ENCODE assay signal across 9 mouse cellular contexts in the genomic region with DNA sequence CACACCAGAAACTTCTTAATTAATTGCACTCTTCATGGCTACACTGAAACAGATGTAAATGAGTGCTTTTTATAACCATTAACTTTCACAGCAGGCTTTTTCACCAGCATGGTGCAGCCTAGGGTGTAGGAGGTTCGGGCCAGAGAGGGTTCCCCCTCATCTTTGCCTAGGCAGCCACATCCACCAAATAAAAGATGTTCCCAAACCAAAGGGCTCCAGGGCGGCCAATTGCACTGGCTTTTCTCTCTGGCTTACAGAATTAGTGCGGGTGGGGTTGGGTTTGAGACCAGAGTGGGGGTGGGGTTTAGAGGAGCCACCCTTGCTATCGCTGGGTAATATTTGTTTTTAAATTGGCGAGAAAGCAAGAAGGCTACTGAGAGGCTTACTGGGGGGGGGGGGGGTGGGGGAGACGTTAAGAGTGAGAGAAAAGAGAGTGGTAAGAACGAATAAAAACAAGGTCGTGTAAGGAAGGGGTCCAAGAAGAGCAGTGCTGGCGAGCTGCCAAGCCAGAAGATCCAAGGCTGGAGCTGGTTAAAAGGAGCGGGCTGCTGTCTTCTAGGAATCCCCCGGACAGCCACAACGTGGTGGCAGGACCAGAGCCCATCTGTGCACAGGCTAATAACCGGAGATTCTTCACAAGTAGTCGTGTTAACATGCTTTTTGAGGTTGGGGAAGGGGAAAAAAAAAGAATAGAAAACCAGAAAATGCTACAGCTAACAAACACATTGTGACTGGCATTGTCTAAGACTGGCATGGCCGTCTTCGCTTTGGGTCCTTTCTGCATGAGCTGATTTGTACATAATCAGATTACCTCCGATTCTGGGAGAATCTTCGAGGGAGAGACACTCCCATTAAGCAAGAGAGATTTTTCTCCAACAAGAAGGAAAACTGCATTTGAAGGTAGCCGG.
A peak's percentile ranks its signal among the peaks of the same experiment; 100 is the strongest.
DNase-seq lines count a peak whose midpoint lies in the region; ATAC-seq and TF ChIP-seq lines count a peak whose summit lies in the region.
"Had no signal": no experiment of that assay in that cellular context is flagged by ENCODE, and none has a peak within 500 bp of the region (broad histone marks: within the 10 kb centered on the region; RNA-seq: fewer than 3 reads in every experiment).

No protein-coding gene starts in this region.

- no peak overlapping the region for H3K4me3 ChIP-seq in heart, embryonic 15.5 days
- peak overlapping the region; percentile 10; the same call in 1 of the 2 replicates for H3K4me3 ChIP-seq in forebrain, embryonic 14.5 days (ENCODE audit: low read depth, low read length)
- H3K4me3 ChIP-seq in midbrain, embryonic 11.5 days (ENCODE audit: low read depth, low read length), result peak overlapping the region; percentile 10; the same call in 1 of the 2 replicates

- H3K9me3 ChIP-seq in heart, embryonic 15.5 days (replicated peaks), result no peaks in the 10 kb centered on the region
- no peaks in the 10 kb centered on the region for H3K9me3 ChIP-seq in forebrain, embryonic 14.5 days (replicated peaks; ENCODE audit: control insufficient read depth, low read length)
- H3K9me3 ChIP-seq in midbrain, embryonic 11.5 days (ENCODE audit: control insufficient read depth, low read length), result no peaks in the 10 kb centered on the region

- H3K27ac ChIP-seq in heart, embryonic 15.5 days, result no peak overlapping the region
- 0 out of 2 replicates have a peak overlapping the region, but pooled peaks have one; percentile 33 for H3K27ac ChIP-seq in forebrain, embryonic 14.5 days (ENCODE audit: low read depth, low read length)
- H3K27ac ChIP-seq in midbrain, embryonic 11.5 days (ENCODE audit: low read depth, low read length), result no peak overlapping the region

- H3K4me2 ChIP-seq in heart, embryonic 15.5 days, result peak overlapping the region; percentile 41
- H3K4me2 ChIP-seq in forebrain, embryonic 14.5 days (ENCODE audit: low read length), result peak overlapping the region; percentile 48
- peak overlapping the region; percentile 39 for H3K4me2 ChIP-seq in midbrain, embryonic 11.5 days

- 0 out of 2 replicates have a peak, but pooled peaks cover 3% of the 10 kb centered on the region for H3K4me1 ChIP-seq in heart, embryonic 15.5 days (replicated peaks)
- H3K4me1 ChIP-seq in forebrain, embryonic 14.5 days (ENCODE audit: control insufficient read depth, insufficient read depth, low read length), result peaks cover 10% of the 10 kb centered on the region
- peaks cover 7% of the 10 kb centered on the region for H3K4me1 ChIP-seq in midbrain, embryonic 11.5 days (ENCODE audit: control insufficient read depth, insufficient read depth, low read length)

- 27% methylated on average over 19 of the region's 19 CpGs for WGBS in heart, embryonic 15.5 days
- 9% methylated on average over 18 of the region's 19 CpGs for WGBS in forebrain, embryonic 14.5 days
- 11% methylated on average over 19 of the region's 19 CpGs for WGBS in midbrain, embryonic 11.5 days

- no peak for ATAC-seq in heart, embryonic 15.5 days (replicated peaks; ENCODE audit: insufficient number of reproducible peaks, insufficient read depth, low FRiP score, low read depth)
- ATAC-seq in forebrain, embryonic 14.5 days, result peak; percentile 77
- peak; percentile 67 for ATAC-seq in midbrain, embryonic 11.5 days (ENCODE audit: low FRiP score)
- no peak for ATAC-seq in inflammation-experienced regulatory T-cells, adult 6 months

- no peaks in the 10 kb centered on the region for H3K27me3 ChIP-seq in heart, embryonic 15.5 days
- H3K27me3 ChIP-seq in forebrain, embryonic 14.5 days (replicated peaks; ENCODE audit: control insufficient read depth, insufficient read depth, low read length), result 0 out of 2 replicates have a peak, but pooled peaks cover 5% of the 10 kb centered on the region
- H3K27me3 ChIP-seq in midbrain, embryonic 11.5 days (ENCODE audit: control insufficient read depth, insufficient read depth, low read length), result no peaks in the 10 kb centered on the region

- DNase-seq in heart, adult 11 months, result no peak
- peak; percentile 81 for DNase-seq in brain, embryonic 14.5 days (ENCODE audit: low read depth)
- peak; percentile 72 for DNase-seq in forebrain, embryonic 14.5 days (ENCODE audit: low spot score)
- no peak for DNase-seq in midbrain, embryonic 11.5 days (ENCODE audit: low spot score, missing footprints)
- DNase-seq in thymus, postnatal 4 days, result no peak
- no peak for DNase-seq in cerebellum, adult 11-12 months
- DNase-seq: thymus, adult 2 months had no signal

- TF ChIP-seq POLR2A in brain, embryonic 14.5 days (IDR thresholded peaks at IDR 0.05; ENCODE audit: borderline replicate concordance, extremely low read depth, insufficient read depth, insufficient read length, poor library complexity, severe bottlenecking), result no peak

- no peaks in the 10 kb centered on the region for H3K36me3 ChIP-seq in heart, embryonic 15.5 days
- H3K36me3 ChIP-seq in forebrain, embryonic 14.5 days (ENCODE audit: control insufficient read depth, insufficient read depth, low read length), result no peaks in the 10 kb centered on the region
- no peaks in the 10 kb centered on the region for H3K36me3 ChIP-seq in midbrain, embryonic 11.5 days (ENCODE audit: control insufficient read depth, insufficient read depth, low read length)

- TF ChIP-seq CTCF in brain, embryonic 14.5 days (IDR thresholded peaks at IDR 0.05; ENCODE audit: borderline replicate concordance, extremely low read depth, insufficient read depth, insufficient read length), result no peak

- H3K9ac ChIP-seq in heart, embryonic 15.5 days, result no peak overlapping the region
- peak overlapping the region; percentile 41; the same call in 1 of the 2 replicates for H3K9ac ChIP-seq in forebrain, embryonic 14.5 days (ENCODE audit: low read length)
- H3K9ac ChIP-seq in midbrain, embryonic 11.5 days (ENCODE audit: low read length), result peak overlapping the region; percentile 18; the same call in 1 of the 2 replicates

Comparison
In these comparisons a context has a peak if more than half of its experiments do, and no peak if none do; other contexts are left out.
1. ATAC-seq: peak in forebrain, embryonic 14.5 days (single experiment) and midbrain, embryonic 11.5 days (single experiment); none in heart, embryonic 15.5 days (single experiment) and inflammation-experienced regulatory T-cells, adult 6 months (single experiment).
2. DNase-seq: peak in brain, embryonic 14.5 days (single experiment) and forebrain, embryonic 14.5 days (single experiment); none in heart, adult 11 months (single experiment), midbrain, embryonic 11.5 days (single experiment), thymus, postnatal 4 days (single experiment) and cerebellum, adult 11-12 months (single experiment).
3. Peak in every context shown above with its lines, with median percentiles within 50 percentile points of each other: H3K4me2 ChIP-seq.